Mouse (Mus musculus) CH12.LX (cell line): ENCODE data around the gene Gm11492. TPM values are rescaled to one million over a fixed set of nuclear protein-coding genes. Genes with fewer than 3 reads are reported as not detected.

Experiments used
- DNase-seq: peaks from one replicate; pipeline ENCODE4 v3.0.0-alpha.2; 2013; ENCODE audit errors: extremely low read depth
- H3K27ac ChIP-seq: 2 replicates; pipeline ENCODE4 v1.5.1; 2012; ENCODE audit warnings: low read depth, mild to moderate bottlenecking, control low read depth, moderate library complexity; ENCODE audit not compliant: insufficient read depth
- H3K27me3 ChIP-seq: replicated peaks from 2 replicates; pipeline ENCODE3; 2012; ENCODE audit warnings: inconsistent platforms
- H3K36me3 ChIP-seq, 2 experiments: replicated peaks in 1 of 2; 2 replicates each; pipeline versions ENCODE3 to v1.6.1; 2012; ENCODE audit warnings: inconsistent platforms in 1 of 2, low read length in 1 of 2, mild to moderate bottlenecking in 1 of 2, mixed read lengths in 1 of 2, moderate library complexity in 1 of 2; ENCODE audit not compliant: control insufficient read depth in 1 of 2, insufficient read depth in 1 of 2
- H3K4me1 ChIP-seq, 2 experiments: 2 replicates each; pipeline ENCODE4 v1.6.1; 2012; ENCODE audit warnings: inconsistent platforms in 1 of 2, moderate library complexity in 1 of 2; ENCODE audit not compliant: insufficient read depth in 2 of 2, control insufficient read depth in 1 of 2
- H3K4me2 ChIP-seq: 2 replicates; pipeline ENCODE4 v1.6.1; 2012; ENCODE audit warnings: low read depth, mild to moderate bottlenecking, control low read depth; ENCODE audit not compliant: poor library complexity, insufficient read depth, severe bottlenecking
- H3K4me3 ChIP-seq, 3 experiments: fragments of 150-350 bp in 1 of 3; sonication (generic) in 1 of 3; replicated peaks in 1 of 3; 2 replicates each; pipeline versions ENCODE3 to v1.5.1; 2011 to 2012; ENCODE audit warnings: low read depth in 2 of 3, low read length in 2 of 3, mild to moderate bottlenecking in 2 of 3, moderate library complexity in 2 of 3, control low read depth in 1 of 3, improper control_type of control experiment in 1 of 3, inconsistent platforms in 1 of 3, mixed read lengths in 1 of 3; ENCODE audit not compliant: poor library complexity in 1 of 3
- H3K79me2 ChIP-seq: replicated peaks from 2 replicates; pipeline ENCODE4 v1.6.1; 2012; ENCODE audit warnings: mild to moderate bottlenecking, moderate library complexity; ENCODE audit not compliant: control insufficient read depth, poor library complexity, insufficient read depth, severe bottlenecking; ENCODE audit errors: extremely low read depth
- H3K9ac ChIP-seq: 2 replicates; pipeline ENCODE4 v1.6.1; 2012; ENCODE audit warnings: low read depth, mild to moderate bottlenecking, control low read depth, moderate library complexity; ENCODE audit not compliant: insufficient read depth
- H3K9me3 ChIP-seq: replicated peaks from 2 replicates; pipeline ENCODE3; 2012; ENCODE audit warnings: low read length, inconsistent platforms, mixed read lengths
- BHLHE40 ChIP-seq: IDR thresholded peaks from 2 replicates; pipeline ENCODE4 v1.6.1; 2011; ENCODE audit warnings: mild to moderate bottlenecking, low read depth, low read length, improper control_type of control experiment
- CHD1 ChIP-seq: IDR thresholded peaks from 2 replicates; pipeline ENCODE4 v1.6.1; 2012; ENCODE audit warnings: low read depth, low read length, improper control_type of control experiment, inconsistent platforms
- CHD2 ChIP-seq: IDR thresholded peaks from 2 replicates; pipeline ENCODE4 v1.6.1; 2011; ENCODE audit warnings: low read length, improper control_type of control experiment
- CTCF ChIP-seq, 2 experiments: IDR thresholded peaks in 1 of 2; conservative IDR thresholded peaks in 1 of 2; 2 replicates each; pipeline ENCODE4 v1.5.1; 2011 to 2012; ENCODE audit warnings: low read depth in 2 of 2, low read length in 2 of 2, improper control_type of control experiment in 1 of 2, inconsistent platforms in 1 of 2, mild to moderate bottlenecking in 1 of 2, moderate library complexity in 1 of 2
- ELF1 ChIP-seq: IDR thresholded peaks from 2 replicates; pipeline ENCODE4 v1.6.1; 2014; ENCODE audit warnings: low read depth, mild to moderate bottlenecking, inconsistent platforms, low read length, improper control_type of control experiment
- EP300 ChIP-seq: IDR thresholded peaks from 2 replicates; pipeline ENCODE4 v1.6.1; 2011; ENCODE audit warnings: low read length, improper control_type of control experiment
- ETS1 ChIP-seq: conservative IDR thresholded peaks from 2 replicates; pipeline ENCODE4 v1.6.1; 2012; ENCODE audit warnings: low read depth, mild to moderate bottlenecking, inconsistent platforms, low read length, improper control_type of control experiment, moderate library complexity
- GABPA ChIP-seq: IDR thresholded peaks from 2 replicates; pipeline ENCODE4 v1.6.1; 2012; ENCODE audit warnings: low read depth, low read length, improper control_type of control experiment, inconsistent platforms; ENCODE audit not compliant: insufficient replicate concordance
- HCFC1 ChIP-seq: IDR thresholded peaks from 2 replicates; pipeline ENCODE4 v1.6.1; 2012; ENCODE audit warnings: low read depth, mild to moderate bottlenecking, inconsistent platforms, low read length, improper control_type of control experiment
- IRF4 ChIP-seq: IDR thresholded peaks from 2 replicates; pipeline ENCODE4 v1.6.1; 2014; ENCODE audit warnings: low read depth, mild to moderate bottlenecking, inconsistent platforms, low read length, improper control_type of control experiment
- JUN ChIP-seq: IDR thresholded peaks from 2 replicates; pipeline ENCODE4 v1.6.1; 2011; ENCODE audit warnings: low read depth, mild to moderate bottlenecking, low read length, improper control_type of control experiment, moderate library complexity; ENCODE audit not compliant: insufficient read depth
- JUND ChIP-seq: conservative IDR thresholded peaks from 2 replicates; pipeline ENCODE4 v1.6.1; 2011; ENCODE audit warnings: low read depth, low read length, improper control_type of control experiment
- KAT2A ChIP-seq: IDR thresholded peaks from 2 replicates; pipeline ENCODE4 v1.6.1; 2012; ENCODE audit warnings: low read length, improper control_type of control experiment, inconsistent platforms; ENCODE audit not compliant: insufficient replicate concordance
- MAX ChIP-seq: IDR thresholded peaks from 2 replicates; pipeline ENCODE4 v1.6.1; 2011; ENCODE audit warnings: low read length, improper control_type of control experiment
- MAZ ChIP-seq: IDR thresholded peaks from 2 replicates; pipeline ENCODE4 v1.6.1; 2012; ENCODE audit warnings: low read depth, mild to moderate bottlenecking, inconsistent platforms, low read length, improper control_type of control experiment, moderate library complexity
- MEF2A ChIP-seq: IDR thresholded peaks from 2 replicates; pipeline ENCODE4 v1.6.1; 2014; ENCODE audit warnings: low read depth, mild to moderate bottlenecking, inconsistent platforms, low read length, improper control_type of control experiment, borderline replicate concordance
- MXI1 ChIP-seq: IDR thresholded peaks from 2 replicates; pipeline ENCODE4 v1.6.1; 2011; ENCODE audit warnings: mild to moderate bottlenecking, low read depth, low read length, improper control_type of control experiment
- MYC ChIP-seq: IDR thresholded peaks from 2 replicates; pipeline ENCODE4 v1.6.1; 2011; ENCODE audit warnings: low read depth, mild to moderate bottlenecking, improper control_type of control experiment, low read length
- NELFE ChIP-seq: IDR thresholded peaks from 2 replicates; pipeline ENCODE4 v1.6.1; 2011; ENCODE audit warnings: low read depth, low read length, improper control_type of control experiment
- NRF1 ChIP-seq: IDR thresholded peaks from 2 replicates; pipeline ENCODE4 v1.6.1; 2014; ENCODE audit warnings: low read depth, mild to moderate bottlenecking, inconsistent platforms, low read length, improper control_type of control experiment, moderate library complexity
- PAX5 ChIP-seq: IDR thresholded peaks from 2 replicates; pipeline ENCODE4 v1.6.1; 2012; ENCODE audit warnings: low read length, inconsistent platforms, mixed read lengths
- RAD21 ChIP-seq: IDR thresholded peaks from 2 replicates; pipeline ENCODE4 v1.6.1; 2011; ENCODE audit warnings: low read depth, mild to moderate bottlenecking, low read length, improper control_type of control experiment, moderate library complexity
- RCOR1 ChIP-seq: conservative IDR thresholded peaks from 2 replicates; pipeline ENCODE4 v1.6.1; 2012; ENCODE audit warnings: low read depth, mild to moderate bottlenecking, inconsistent platforms, low read length, improper control_type of control experiment
- SIN3A ChIP-seq: IDR thresholded peaks from 2 replicates; pipeline ENCODE4 v1.6.1; 2012; ENCODE audit warnings: low read length, improper control_type of control experiment, inconsistent platforms
- SMC3 ChIP-seq: IDR thresholded peaks from 2 replicates; pipeline ENCODE4 v1.6.1; 2011; ENCODE audit warnings: low read depth, low read length, improper control_type of control experiment
- TCF12 ChIP-seq: IDR thresholded peaks from 2 replicates; pipeline ENCODE4 v1.6.1; 2014; ENCODE audit warnings: low read depth, mild to moderate bottlenecking, inconsistent platforms, low read length, improper control_type of control experiment
- UBTF ChIP-seq: IDR thresholded peaks from 2 replicates; pipeline ENCODE4 v1.6.1; 2012; ENCODE audit warnings: low read depth, mild to moderate bottlenecking, inconsistent platforms, low read length, improper control_type of control experiment, moderate library complexity
- USF2 ChIP-seq: conservative IDR thresholded peaks from 2 replicates; pipeline ENCODE4 v1.6.1; 2011; ENCODE audit warnings: low read depth, low read length, improper control_type of control experiment
- ZC3H11A ChIP-seq: IDR thresholded peaks from 2 replicates; pipeline ENCODE4 v1.6.1; 2012; ENCODE audit warnings: low read depth, mild to moderate bottlenecking, inconsistent platforms, low read length, improper control_type of control experiment
- ZKSCAN1 ChIP-seq: IDR thresholded peaks from 2 replicates; pipeline ENCODE4 v1.6.1; 2012; ENCODE audit warnings: low read depth, inconsistent platforms, low read length, improper control_type of control experiment, borderline replicate concordance
- ZMIZ1 ChIP-seq: IDR thresholded peaks from 2 replicates; pipeline ENCODE4 v1.6.1; 2012; ENCODE audit warnings: low read depth, mild to moderate bottlenecking, inconsistent platforms, low read length, improper control_type of control experiment
- ZNF384 ChIP-seq: IDR thresholded peaks from 2 replicates; pipeline ENCODE4 v1.6.1; 2012; ENCODE audit warnings: low read depth, low read length, improper control_type of control experiment, inconsistent platforms
- dilution Hi-C: fragments of 300-500 bp; cut with MboI; formaldehyde crosslinking; loops from 2 replicates; pipeline ENCODE4 v1.14.3; 2020; ENCODE audit warnings: low sequenced_read_pairs; ENCODE audit not compliant: extremely low pct_unique_long_range_greater_than_20kb, extremely low pct_ligation_motif_present
- in situ Hi-C: fragments of 300-500 bp; cut with MboI; formaldehyde crosslinking; loops from 3 replicates; pipeline ENCODE4 v1.14.3; 2019; ENCODE audit warnings: low sequenced_read_pairs, low pct_ligation_motif_present, low pct_unique_long_range_greater_than_20kb, mixed read lengths
- polyA plus RNA-seq: library from polyadenylated mRNA; unstranded; fragments of >175 nt; gene quantifications from 2 replicates; pipeline ENCODE4 v1.2.1, GENCODE M21; 2012; ENCODE audit warnings: low read depth; ENCODE audit not compliant: insufficient read length
- total RNA-seq, 2 experiments: library from RNA; depleted of rRNA; stranded (reverse); fragments of 300-350 nt in 1 of 2; fragments of >200 nt in 1 of 2; gene quantifications; 2 replicates each; pipeline ENCODE4 v1.2.3; 2012 to 2014

Gm11492 gene
- total and polyA plus RNA-seq, 3 experiments, result not detected

DNA sequence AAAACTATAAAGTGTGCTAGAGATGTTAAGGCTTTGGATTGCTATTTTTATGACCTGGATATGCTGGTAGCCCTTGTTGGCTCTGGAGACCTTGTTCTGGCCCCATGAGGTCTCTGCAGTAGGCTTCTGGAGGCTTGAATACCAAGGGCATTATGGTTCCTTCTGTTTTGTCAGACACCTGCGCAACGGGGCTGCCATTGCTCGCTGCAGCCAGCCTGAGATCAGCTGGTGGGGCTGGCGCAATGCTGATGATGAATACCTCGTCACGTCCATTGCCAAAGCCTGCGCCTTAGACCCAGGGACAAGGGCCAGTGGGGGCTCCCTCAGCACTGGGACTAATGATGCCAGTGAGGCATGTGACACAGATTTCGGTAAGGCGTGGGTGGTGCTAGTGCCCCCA, 35.8 kb downstream of the Gm11492 start:
- TF ChIP-seq JUND (no peak), KAT2A (no peak), JUN (no peak), ZC3H11A (no peak), CHD2 (no peak), USF2 (no peak), ETS1 (no peak), IRF4 (no peak), MYC (no peak), RAD21 (no peak), NRF1 (no peak), ZKSCAN1 (no peak), ELF1 (no peak), MAX (no peak), HCFC1 (no peak), GABPA (no peak), MAZ (no peak), TCF12 (no peak), RCOR1 (no peak)
- Histone ChIP-seq H3K36me3 (peaks cover 84 to 96% of the 10 kb centered on the region in 2 experiments), H3K27me3 (no peaks in the 10 kb centered on the region), H3K4me1 (peaks cover 0 to 45% of the 10 kb centered on the region in 2 experiments; a peak in 3 of 4 replicates), H3K27ac (no peak overlapping the region), H3K79me2 (no peaks in the 10 kb centered on the region), H3K9ac (no peak overlapping the region), H3K4me2 (no peak overlapping the region), H3K9me3 (no peaks in the 10 kb centered on the region), H3K4me3 (no peak overlapping the region)
- DNase-seq, result no peak
- dilution Hi-C loops (no loop called here), in situ Hi-C loops (no loop called here)

DNA sequence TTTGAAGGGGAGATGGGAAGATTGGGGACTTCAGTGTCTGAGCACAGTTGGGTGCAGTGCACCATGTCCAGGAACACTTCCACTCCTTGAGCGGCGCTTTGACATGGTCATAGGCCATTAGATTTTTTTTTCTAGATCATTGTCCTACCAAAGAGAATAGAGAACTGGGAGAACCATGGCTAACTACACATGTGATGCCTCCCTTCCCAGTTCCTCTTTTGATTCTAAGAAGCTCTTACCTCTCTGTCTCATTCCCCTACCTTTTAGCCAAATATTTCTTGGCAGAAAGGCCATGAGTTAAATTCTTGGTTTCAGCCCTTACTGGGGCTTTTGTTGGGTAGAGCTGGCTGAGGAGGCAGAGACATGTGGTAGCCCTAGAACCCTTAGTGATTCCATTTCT, 37.1 kb downstream of the Gm11492 start:
- DNase-seq, result peak; percentile 57
- no peaks in the 10 kb centered on the region for H3K79me2 ChIP-seq
- H3K4me3 ChIP-seq, result no peak overlapping the region
- no peak overlapping the region for H3K27ac ChIP-seq
- no peaks in the 10 kb centered on the region for H3K27me3 ChIP-seq
- in situ Hi-C loops, result no loop called here
- no peak overlapping the region for H3K4me2 ChIP-seq
- no peak for TF ChIP-seq ZKSCAN1
- no peak for TF ChIP-seq CTCF (conservative IDR thresholded peaks at IDR 0.05 in 1 of 2, IDR thresholded peaks at IDR 0.05 in 1 of 2; ENCODE audit: low read depth in 2 of 2, low read length in 2 of 2)
- TF ChIP-seq EP300, result peak; percentile 90
- no peak for TF ChIP-seq ELF1
- TF ChIP-seq ETS1, result no peak
- TF ChIP-seq USF2, result no peak
- TF ChIP-seq MEF2A, result no peak
- no peak for TF ChIP-seq MAX
- no peak for TF ChIP-seq GABPA
- no peak for TF ChIP-seq RCOR1
- no peak for TF ChIP-seq SIN3A
- no peak for TF ChIP-seq ZMIZ1
- TF ChIP-seq ZC3H11A, result no peak
- peak; percentile 75 for TF ChIP-seq ZNF384
- no peak for TF ChIP-seq NELFE
- no peak for TF ChIP-seq JUND
- TF ChIP-seq JUN, result no peak
- no peak for TF ChIP-seq MXI1
- TF ChIP-seq MYC, result peak; percentile 45; the same call in 1 of the 2 replicates
- peak; percentile 62 for TF ChIP-seq BHLHE40
- TF ChIP-seq IRF4, result peak; percentile 89
- no peak for TF ChIP-seq CHD2
- no peak for TF ChIP-seq UBTF
- TF ChIP-seq SMC3, result no peak
- no peak for TF ChIP-seq CHD1
- no peak for TF ChIP-seq PAX5
- H3K36me3 ChIP-seq, result peaks cover 82 to 99% of the 10 kb centered on the region in 2 experiments
- H3K4me1 ChIP-seq, result peaks cover 0 to 37% of the 10 kb centered on the region in 2 experiments; a peak in 3 of 4 replicates
- no peak overlapping the region for H3K9ac ChIP-seq
- dilution Hi-C loops, result no loop called here
- no peaks in the 10 kb centered on the region for H3K9me3 ChIP-seq
